Mouse (Mus musculus): Measurements from ENCODE around the gene Atp11b.

GRCm38 (mm10) chr3:35722811-35723210, 31.1 kb upstream of the Atp11b start:
- TF ChIP-seq CTCF (IDR thresholded peaks at IDR 0.05; ENCODE audit: low read depth, low read length): no peak
- TF ChIP-seq GATA1 (IDR thresholded peaks at IDR 0.05; ENCODE audit: borderline replicate concordance, low read length): no peak
- TF ChIP-seq POLR2AphosphoS5 (IDR thresholded peaks at IDR 0.05; ENCODE audit: insufficient replicate concordance, low read depth, low read length): no peak
- no peak for TF ChIP-seq TAL1 (conservative IDR thresholded peaks at IDR 0.05; ENCODE audit: low read depth, low read length)
- no peak for TF ChIP-seq GATA2 (IDR thresholded peaks at IDR 0.05; ENCODE audit: borderline replicate concordance, low read depth, low read length)

Data from G1E (cell line).